Mouse (Mus musculus): ENCODE measurements around the gene Gm20716. TPM values are rescaled to one million over a fixed set of nuclear protein-coding genes. Genes with fewer than 3 reads are reported as not detected.

The Gm20716 gene
- polyA plus RNA-seq, 1 experiment from 2014 or later, result 28.5 TPM

DNA sequence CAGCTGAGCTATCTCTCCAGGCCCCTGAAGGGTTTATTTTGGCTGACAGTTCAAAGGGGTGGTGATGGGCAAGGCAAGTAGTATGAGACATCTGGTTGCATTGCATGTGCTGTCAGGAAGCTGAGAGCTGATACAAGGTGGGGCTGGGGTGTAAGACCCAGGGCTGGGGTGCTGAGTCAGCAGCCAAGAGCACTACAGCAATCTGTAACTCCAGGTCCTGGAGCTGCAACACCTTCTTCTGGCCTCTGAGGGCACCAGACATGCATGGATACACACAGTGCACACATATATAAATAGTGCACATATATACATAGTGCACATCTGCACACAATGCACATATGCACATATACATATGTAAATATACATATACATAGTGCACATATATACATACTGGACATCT lies 12.7 kb upstream of the Gm20716 start:
- ATAC-seq (ENCODE audit: insufficient number of reproducible peaks, low FRiP score, low TSS enrichment, low read depth), result 0 out of 2 replicates have a peak, but pooled peaks have one; percentile 31

GRCm38 (mm10) chr2:168238335-168238734 lies 8.2 kb upstream of the Gm20716 start:
- WGBS, result 91% methylated on average over 4 of the region's 4 CpGs
- no peak for ATAC-seq (ENCODE audit: insufficient number of reproducible peaks, low FRiP score, low TSS enrichment, low read depth)

More for the DNA sequence above, 12.7 kb upstream of the Gm20716 start:
- H3K4me2 ChIP-seq (ENCODE audit: low read depth, severe bottlenecking), result no peak overlapping the region
- no peak overlapping the region for H3K4me3 ChIP-seq (ENCODE audit: low read depth, low read length)
- DNase-seq (ENCODE audit: low spot score), result no peak
- no peak overlapping the region for H3K27ac ChIP-seq (replicated peaks; ENCODE audit: low read depth, low read length)
- no peak overlapping the region for H3K9ac ChIP-seq (ENCODE audit: low read length)
- no peaks in the 10 kb centered on the region for H3K27me3 ChIP-seq (ENCODE audit: control insufficient read depth, insufficient read depth, low read length)
- no peaks in the 10 kb centered on the region for H3K36me3 ChIP-seq (ENCODE audit: control insufficient read depth, insufficient read depth, low read length)
- H3K9me3 ChIP-seq (ENCODE audit: control insufficient read depth, low read length), result no peaks in the 10 kb centered on the region
- 0 out of 2 replicates have a peak, but pooled peaks cover 2% of the 10 kb centered on the region for H3K4me1 ChIP-seq (ENCODE audit: control insufficient read depth, insufficient read depth, low read length)

GRCm38 (mm10) chr2:168233286-168233685 lies 3.1 kb upstream of the Gm20716 start:
- DNase-seq (ENCODE audit: low spot score) (no peak), ATAC-seq (ENCODE audit: insufficient number of reproducible peaks, low FRiP score, low TSS enrichment, low read depth) (no peak)
- Histone ChIP-seq H3K4me1 (ENCODE audit: control insufficient read depth, insufficient read depth, low read length) (peaks cover 16% of the 10 kb centered on the region), H3K9me3 (ENCODE audit: control insufficient read depth, low read length) (no peaks in the 10 kb centered on the region), H3K9ac (ENCODE audit: low read length) (no peak overlapping the region), H3K36me3 (ENCODE audit: control insufficient read depth, insufficient read depth, low read length) (no peaks in the 10 kb centered on the region), H3K4me2 (ENCODE audit: low read depth, severe bottlenecking) (no peak overlapping the region), H3K27ac (replicated peaks; ENCODE audit: low read depth, low read length) (no peak overlapping the region), H3K4me3 (ENCODE audit: low read depth, low read length) (no peak overlapping the region), H3K27me3 (ENCODE audit: control insufficient read depth, insufficient read depth, low read length) (no peaks in the 10 kb centered on the region)
- 92% methylated on average over 5 of the region's 5 CpGs for WGBS

More at GRCm38 (mm10) chr2:168238335-168238734, 8.2 kb upstream of the Gm20716 start:
- Histone ChIP-seq H3K27me3 (ENCODE audit: control insufficient read depth, insufficient read depth, low read length) (no peaks in the 10 kb centered on the region), H3K4me1 (ENCODE audit: control insufficient read depth, insufficient read depth, low read length) (no peaks in the 10 kb centered on the region), H3K4me2 (ENCODE audit: low read depth, severe bottlenecking) (no peak overlapping the region), H3K27ac (replicated peaks; ENCODE audit: low read depth, low read length) (no peak overlapping the region), H3K36me3 (ENCODE audit: control insufficient read depth, insufficient read depth, low read length) (no peaks in the 10 kb centered on the region), H3K9ac (ENCODE audit: low read length) (no peak overlapping the region), H3K4me3 (ENCODE audit: low read depth, low read length) (no peak overlapping the region), H3K9me3 (ENCODE audit: control insufficient read depth, low read length) (no peaks in the 10 kb centered on the region)
- no peak for DNase-seq (ENCODE audit: low spot score)

DNA sequence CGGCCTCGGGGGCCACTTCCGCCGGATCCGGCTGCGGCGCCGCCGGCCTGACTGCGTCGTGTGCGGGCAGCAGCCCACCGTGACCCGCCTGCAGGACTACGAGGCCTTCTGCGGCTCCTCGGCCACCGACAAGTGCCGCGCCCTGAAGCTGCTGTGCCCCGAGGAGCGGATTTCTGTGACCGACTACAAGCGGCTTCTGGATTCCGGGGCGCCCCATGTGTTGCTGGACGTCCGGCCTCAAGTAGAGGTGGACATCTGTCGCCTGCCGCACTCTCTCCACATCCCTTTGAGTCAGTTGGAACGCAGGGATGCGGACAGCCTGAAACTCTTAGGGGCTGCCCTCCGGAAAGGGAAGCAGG lies 1.3 kb upstream of the Gm20716 start:
- peak overlapping the region; percentile 99 for H3K4me2 ChIP-seq (ENCODE audit: low read depth, severe bottlenecking)
- H3K4me3 ChIP-seq (ENCODE audit: low read depth, low read length), result peak overlapping the region; percentile 100
- H3K27me3 ChIP-seq (ENCODE audit: control insufficient read depth, insufficient read depth, low read length), result no peaks in the 10 kb centered on the region
- peaks cover 2% of the 10 kb centered on the region; the same call in 1 of the 2 replicates for H3K36me3 ChIP-seq (ENCODE audit: control insufficient read depth, insufficient read depth, low read length)
- no peak for ATAC-seq (ENCODE audit: insufficient number of reproducible peaks, low FRiP score, low TSS enrichment, low read depth)
- no peak overlapping the region for H3K27ac ChIP-seq (replicated peaks; ENCODE audit: low read depth, low read length)
- peaks cover 16% of the 10 kb centered on the region for H3K4me1 ChIP-seq (ENCODE audit: control insufficient read depth, insufficient read depth, low read length)
- 59% methylated on average over 33 of the region's 33 CpGs for WGBS
- no peaks in the 10 kb centered on the region for H3K9me3 ChIP-seq (ENCODE audit: control insufficient read depth, low read length)
- peak overlapping the region; percentile 81 for H3K9ac ChIP-seq (ENCODE audit: low read length)
- DNase-seq (ENCODE audit: low spot score), result no peak

DNA sequence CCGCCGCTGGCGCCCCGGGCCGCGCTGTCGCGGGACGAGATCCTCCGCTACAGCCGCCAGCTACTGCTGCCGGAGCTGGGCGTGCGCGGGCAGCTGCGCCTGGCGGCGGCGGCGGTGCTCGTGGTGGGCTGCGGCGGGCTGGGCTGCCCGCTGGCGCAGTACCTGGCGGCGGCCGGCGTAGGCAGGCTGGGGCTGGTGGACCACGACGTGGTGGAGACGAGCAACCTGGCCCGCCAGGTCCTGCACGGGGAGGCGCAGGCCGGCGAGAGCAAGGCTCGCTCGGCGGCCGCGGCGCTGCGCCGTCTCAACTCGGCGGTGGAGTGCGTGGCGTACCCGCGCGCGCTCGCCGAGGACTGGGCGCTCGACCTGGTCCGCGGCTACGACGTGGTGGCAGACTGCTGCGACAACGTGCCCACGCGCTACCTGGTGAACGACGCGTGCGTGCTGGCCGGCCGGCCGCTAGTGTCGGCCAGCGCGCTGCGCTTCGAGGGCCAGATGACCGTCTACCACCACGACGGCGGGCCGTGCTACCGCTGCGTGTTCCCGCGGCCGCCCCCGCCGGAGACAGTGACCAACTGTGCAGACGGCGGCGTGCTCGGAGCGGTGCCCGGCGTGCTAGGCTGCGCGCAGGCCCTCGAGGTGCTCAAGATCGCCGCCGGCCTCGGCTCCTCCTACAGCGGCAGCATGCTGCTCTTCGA lies 758 bp upstream of the Gm20716 start:
- Histone ChIP-seq H3K36me3 (ENCODE audit: control insufficient read depth, insufficient read depth, low read length) (peaks cover 4% of the 10 kb centered on the region; the same call in 1 of the 2 replicates), H3K4me3 (ENCODE audit: low read depth, low read length) (peak overlapping the region; percentile 100), H3K9me3 (ENCODE audit: control insufficient read depth, low read length) (no peaks in the 10 kb centered on the region), H3K9ac (ENCODE audit: low read length) (peak overlapping the region; percentile 81), H3K4me1 (ENCODE audit: control insufficient read depth, insufficient read depth, low read length) (peaks cover 16% of the 10 kb centered on the region), H3K4me2 (ENCODE audit: low read depth, severe bottlenecking) (peak overlapping the region; percentile 99), H3K27me3 (ENCODE audit: control insufficient read depth, insufficient read depth, low read length) (no peaks in the 10 kb centered on the region), H3K27ac (replicated peaks; ENCODE audit: low read depth, low read length) (peak overlapping the region; percentile 83)
- 4% methylated on average over 98 of the region's 105 CpGs for WGBS
- ATAC-seq (ENCODE audit: insufficient number of reproducible peaks, low FRiP score, low TSS enrichment, low read depth), result no peak
- DNase-seq (ENCODE audit: low spot score), result peak; percentile 28

DNA sequence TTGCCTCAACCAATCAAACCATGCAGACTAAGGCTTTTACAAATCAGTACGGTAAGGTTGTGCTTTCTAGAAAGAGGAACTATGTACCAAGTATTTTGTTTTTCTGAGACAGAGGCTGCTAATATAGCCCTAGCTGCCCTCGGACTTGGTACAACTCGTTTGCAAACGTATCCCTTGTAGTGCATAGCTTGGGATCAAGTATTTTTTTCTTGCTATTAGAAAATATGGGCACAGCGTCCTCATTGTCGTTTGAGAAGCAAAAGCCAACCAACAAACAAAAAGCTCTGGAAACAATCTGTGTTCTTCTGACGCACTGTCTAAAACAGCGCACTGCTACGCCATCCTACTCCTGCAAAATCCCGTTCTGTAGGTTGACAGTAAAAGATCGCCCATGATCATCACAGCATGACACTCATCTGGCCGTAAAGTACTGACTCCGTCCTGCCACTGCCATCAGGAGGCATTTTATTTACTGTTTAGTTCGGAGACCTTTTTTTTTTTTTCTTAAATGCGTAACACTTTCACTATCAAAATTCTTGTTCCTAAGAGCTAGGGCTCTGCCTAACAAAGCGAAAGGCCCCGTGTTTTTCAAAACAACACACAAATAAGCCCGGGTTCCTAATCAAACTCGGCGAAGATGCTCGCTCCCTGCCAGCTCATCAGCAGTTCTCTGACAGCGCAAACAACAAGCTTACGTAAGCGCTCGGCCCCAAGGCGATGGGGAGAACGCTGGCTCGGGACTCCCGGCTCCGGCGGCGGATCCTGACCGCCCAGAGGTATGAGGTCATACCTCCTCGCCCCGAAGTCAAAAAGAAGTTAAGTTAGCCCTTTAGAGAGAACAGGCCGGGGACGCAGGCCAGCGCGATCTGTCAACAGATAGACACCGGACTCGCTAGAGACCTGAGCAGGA lies 793 bp downstream of the Gm20716 start:
- DNase-seq (ENCODE audit: low spot score) (peak; percentile 36), ATAC-seq (ENCODE audit: insufficient number of reproducible peaks, low FRiP score, low TSS enrichment, low read depth) (0 out of 2 replicates have a peak, but pooled peaks have one; percentile 17)
- peak overlapping the region; percentile 81 for H3K9ac ChIP-seq (ENCODE audit: low read length)
- H3K36me3 ChIP-seq (ENCODE audit: control insufficient read depth, insufficient read depth, low read length), result peaks cover 16% of the 10 kb centered on the region; the same call in 1 of the 2 replicates
- H3K4me1 ChIP-seq (ENCODE audit: control insufficient read depth, insufficient read depth, low read length), result peaks cover 16% of the 10 kb centered on the region
- WGBS, result 21% methylated on average over 41 of the region's 41 CpGs
- no peak overlapping the region for H3K27ac ChIP-seq (replicated peaks; ENCODE audit: low read depth, low read length)
- H3K4me3 ChIP-seq (ENCODE audit: low read depth, low read length), result peak overlapping the region; percentile 100
- H3K9me3 ChIP-seq (ENCODE audit: control insufficient read depth, low read length), result no peaks in the 10 kb centered on the region
- H3K4me2 ChIP-seq (ENCODE audit: low read depth, severe bottlenecking), result peak overlapping the region; percentile 99
- no peaks in the 10 kb centered on the region for H3K27me3 ChIP-seq (ENCODE audit: control insufficient read depth, insufficient read depth, low read length)

- no peak overlapping the region for H3K9ac ChIP-seq (ENCODE audit: low read length)
- H3K27ac ChIP-seq (replicated peaks; ENCODE audit: low read depth, low read length), result no peak overlapping the region
- H3K9me3 ChIP-seq (ENCODE audit: control insufficient read depth, low read length), result no peaks in the 10 kb centered on the region
- DNase-seq (ENCODE audit: low spot score) (no peak), ATAC-seq (ENCODE audit: insufficient number of reproducible peaks, low FRiP score, low TSS enrichment, low read depth) (no peak)
- no peak overlapping the region for H3K4me2 ChIP-seq (ENCODE audit: low read depth, severe bottlenecking)
- WGBS, result 88% methylated on average over 6 of the region's 6 CpGs
- H3K27me3 ChIP-seq (ENCODE audit: control insufficient read depth, insufficient read depth, low read length), result no peaks in the 10 kb centered on the region
- no peaks in the 10 kb centered on the region for H3K4me1 ChIP-seq (ENCODE audit: control insufficient read depth, insufficient read depth, low read length)
- no peak overlapping the region for H3K4me3 ChIP-seq (ENCODE audit: low read depth, low read length)
- peaks cover 30% of the 10 kb centered on the region for H3K36me3 ChIP-seq (ENCODE audit: control insufficient read depth, insufficient read depth, low read length)
These were observed 6.8 kb downstream of the Gm20716 start for GRCm38 (mm10) chr2:168223326-168223725.

DNA sequence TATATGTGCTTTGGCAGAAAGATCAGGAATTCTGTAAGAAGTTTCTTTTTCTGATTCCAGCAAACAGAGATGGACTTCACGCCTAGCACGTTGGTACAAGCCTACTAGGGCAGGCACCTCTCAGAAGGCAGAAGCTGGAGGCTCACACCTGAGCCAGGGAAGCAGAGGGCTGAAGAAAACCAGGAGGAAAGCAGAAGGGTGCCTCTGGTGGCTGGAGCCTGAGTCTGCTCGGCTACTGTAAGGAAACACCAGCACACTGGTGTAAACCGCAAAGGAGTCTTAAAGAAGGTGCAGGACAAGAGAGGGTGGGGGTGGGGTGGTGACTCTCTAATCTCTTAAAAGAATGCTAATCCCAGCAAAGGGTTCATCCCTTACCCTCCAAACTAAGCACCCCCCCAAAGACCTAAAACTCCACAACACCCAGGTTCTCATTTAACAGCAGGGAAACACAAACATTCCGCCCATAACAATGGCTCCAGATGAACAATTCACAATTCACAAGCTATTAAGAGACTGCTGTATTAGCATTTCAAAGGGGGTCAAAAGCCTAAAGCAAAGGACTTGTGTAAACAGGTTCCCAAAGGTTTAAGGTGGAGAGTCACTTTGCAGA lies 16.3 kb downstream of the Gm20716 start:
- ATAC-seq (ENCODE audit: insufficient number of reproducible peaks, low FRiP score, low TSS enrichment, low read depth) (no peak), DNase-seq (ENCODE audit: low spot score) (no peak)
- Histone ChIP-seq H3K27ac (replicated peaks; ENCODE audit: low read depth, low read length) (no peak overlapping the region), H3K9me3 (ENCODE audit: control insufficient read depth, low read length) (no peaks in the 10 kb centered on the region), H3K4me3 (ENCODE audit: low read depth, low read length) (no peak overlapping the region), H3K4me2 (ENCODE audit: low read depth, severe bottlenecking) (no peak overlapping the region), H3K27me3 (ENCODE audit: control insufficient read depth, insufficient read depth, low read length) (no peaks in the 10 kb centered on the region), H3K4me1 (ENCODE audit: control insufficient read depth, insufficient read depth, low read length) (no peaks in the 10 kb centered on the region), H3K9ac (ENCODE audit: low read length) (no peak overlapping the region), H3K36me3 (ENCODE audit: control insufficient read depth, insufficient read depth, low read length) (peaks cover 20% of the 10 kb centered on the region)
- 48% methylated on average over 5 of the region's 5 CpGs for WGBS
